Mouse (Mus musculus) liver, embryonic 14.5 days (tissue): ENCODE results near the gene Cdc42ep2.
A peak's percentile ranks its signal among the peaks of the same experiment; 100 is the strongest.

Experiments
- CTCF ChIP-seq: IDR thresholded peaks from 2 replicates; pipeline ENCODE4 v1.5.1; 2016; ENCODE audit warnings: antibody characterized with exemption, low read depth, control low read depth
- EP300 ChIP-seq: IDR thresholded peaks from 2 replicates; pipeline ENCODE4 v1.6.1; 2016; ENCODE audit warnings: antibody characterized with exemption, low read depth

DNA sequence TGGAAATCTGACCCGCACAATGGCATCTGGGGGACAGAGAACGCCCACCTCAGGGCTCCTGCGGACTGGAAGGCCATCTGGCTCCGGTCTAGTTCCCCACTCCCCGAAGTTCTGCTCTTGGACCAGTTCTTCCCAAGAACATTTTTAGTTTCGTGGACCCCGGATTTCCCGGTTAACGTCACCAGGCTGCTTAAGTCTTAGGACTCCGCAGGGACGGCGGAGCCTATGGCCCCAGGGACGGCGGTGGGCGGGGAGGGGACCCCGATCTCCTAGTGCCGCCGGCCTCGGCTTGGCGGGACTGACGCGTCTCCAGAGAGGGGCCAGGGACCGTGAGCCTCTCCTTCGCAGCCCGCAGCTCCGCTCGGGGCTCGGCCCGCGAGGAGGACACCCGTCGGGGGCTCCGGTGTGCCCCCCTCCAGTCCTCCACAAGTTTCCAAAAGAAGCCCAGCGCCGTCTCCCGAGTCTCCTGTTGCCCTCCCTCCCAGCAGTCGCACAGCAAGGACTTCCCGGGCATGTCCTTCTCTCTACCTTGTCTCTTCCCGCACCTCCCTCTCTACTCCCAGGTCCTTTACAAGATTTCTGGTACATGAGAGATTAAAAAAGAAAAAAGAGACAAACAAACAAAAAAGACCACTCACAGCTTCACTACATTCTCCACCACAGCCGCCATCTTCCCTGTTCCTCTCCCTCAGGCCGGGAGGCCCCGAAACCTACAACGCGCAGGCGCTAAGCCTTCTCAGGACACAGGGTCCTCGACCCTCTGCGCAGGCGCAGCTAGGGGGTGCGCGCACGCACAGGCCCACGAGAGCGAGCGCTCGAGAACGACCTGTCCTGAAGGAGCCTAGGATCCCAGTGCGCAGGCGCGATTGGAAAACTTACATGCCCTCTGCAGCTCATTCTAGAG, 12.3 kb downstream of the Cdc42ep2 start:
- TF ChIP-seq CTCF (peak; percentile 57), EP300 (no peak)
